Mouse (Mus musculus) E14TG2a.4 (cell line): ENCODE data around the gene Ddx42.

Source experiments
- CTCF ChIP-seq: conservative IDR thresholded peaks from 2 replicates; pipeline ENCODE4 v1.5.1; 2014; ENCODE audit warnings: low read length
- POU5F1 ChIP-seq: IDR thresholded peaks from 2 replicates; pipeline ENCODE4 v1.6.1; 2014; ENCODE audit warnings: low read length, borderline replicate concordance

DNA sequence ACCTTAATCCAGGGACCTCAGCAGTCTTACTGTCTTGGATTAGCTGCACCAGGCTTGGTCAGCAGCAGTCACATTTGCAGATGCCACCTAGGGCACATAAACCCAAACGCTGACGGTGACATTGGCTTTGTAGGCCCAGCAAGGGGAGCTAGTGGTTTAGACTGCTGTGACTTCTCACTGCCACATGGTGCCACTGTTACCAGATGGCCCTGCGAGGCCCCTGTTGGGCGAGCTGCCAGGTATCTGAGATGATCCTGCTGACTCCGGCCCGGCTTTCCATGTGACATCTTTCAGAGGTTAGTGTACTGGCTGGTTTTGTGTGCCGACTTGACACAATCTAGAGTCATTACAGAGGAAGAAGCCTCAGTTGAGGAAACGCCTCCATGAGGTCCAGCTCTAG, 72.6 kb downstream of the Ddx42 start:
- no peak for TF ChIP-seq CTCF
- no peak for TF ChIP-seq POU5F1
